Mouse (Mus musculus) hindbrain, embryonic 13.5 days (tissue): ENCODE data around the gene Alad. TPM values are rescaled to one million over a fixed set of nuclear protein-coding genes. Genes with fewer than 3 reads are reported as not detected.

Source experiments
- ATAC-seq: fragments of 200-750 bp; cut with Nextera tagmentation; 2 replicates; pipeline ENCODE4 v1.8.0; 2017; ENCODE audit warnings: moderate TSS enrichment; ENCODE audit not compliant: low FRiP score
- H3K27ac ChIP-seq: fragments of 300-500 bp; sonication (generic); 2 replicates; pipeline ENCODE4 v1.5.1; 2015; ENCODE audit warnings: inconsistent platforms, mild to moderate bottlenecking, moderate library complexity
- H3K27me3 ChIP-seq: fragments of 300-500 bp; sonication (generic); 2 replicates; pipeline ENCODE4 v1.6.1; 2015; ENCODE audit warnings: mild to moderate bottlenecking, inconsistent platforms
- H3K36me3 ChIP-seq: fragments of 300-500 bp; sonication (generic); 2 replicates; pipeline ENCODE4 v1.6.1; 2015; ENCODE audit warnings: mild to moderate bottlenecking, inconsistent platforms
- H3K4me1 ChIP-seq: fragments of 300-500 bp; sonication (generic); replicated peaks from 2 replicates; pipeline ENCODE4 v1.6.1; 2015; ENCODE audit warnings: inconsistent platforms
- H3K4me2 ChIP-seq: fragments of 300-500 bp; sonication (generic); 2 replicates; pipeline ENCODE4 v1.6.1; 2015; ENCODE audit warnings: inconsistent platforms, mild to moderate bottlenecking, moderate library complexity
- H3K4me3 ChIP-seq: fragments of 300-500 bp; sonication (generic); 2 replicates; pipeline ENCODE4 v1.5.1; 2015; ENCODE audit warnings: mild to moderate bottlenecking, inconsistent platforms
- H3K9ac ChIP-seq: fragments of 300-500 bp; sonication (generic); 2 replicates; pipeline ENCODE4 v1.6.1; 2015; ENCODE audit warnings: mild to moderate bottlenecking, inconsistent platforms
- H3K9me3 ChIP-seq: fragments of 300-500 bp; sonication (generic); 2 replicates; pipeline ENCODE4 v1.6.1; 2016; ENCODE audit warnings: inconsistent platforms
- WGBS: fragments of 180-500 bp; shearing (Covaris S2); methylation state at CpG from one replicate; pipeline ENCODE4 v1.1.7; 2015; 5-methylcytosine and 5-hydroxymethylcytosine counted together
- polyA plus RNA-seq: library from polyadenylated mRNA; unstranded; fragments of >200 nt; fragmentation: Nextera tagmentation; extraction: Ambion mirVana; gene quantifications from 2 replicates; pipeline ENCODE4 v1.2.1, GENCODE M21; 2015

The Alad gene
- polyA plus RNA-seq, 1 experiment from 2014 or later: 64.2 TPM

GRCm38 (mm10) chr4:62533729-62534128 is 14.0 kb upstream of the Alad start:
- WGBS: 76% methylated on average over 6 of the region's 6 CpGs
- no peaks in the 10 kb centered on the region for H3K4me1 ChIP-seq
- no peak overlapping the region for H3K27ac ChIP-seq
- H3K9me3 ChIP-seq: no peaks in the 10 kb centered on the region
- no peak overlapping the region for H3K4me3 ChIP-seq
- H3K27me3 ChIP-seq: no peaks in the 10 kb centered on the region
- no peak for ATAC-seq
- H3K9ac ChIP-seq: no peak overlapping the region
- no peak overlapping the region for H3K4me2 ChIP-seq
- H3K36me3 ChIP-seq: no peaks in the 10 kb centered on the region

GRCm38 (mm10) chr4:62527655-62528054 is 7.9 kb upstream of the Alad start:
- Histone ChIP-seq H3K4me1 (peaks cover 11% of the 10 kb centered on the region), H3K9ac (no peak overlapping the region), H3K27ac (no peak overlapping the region), H3K4me3 (no peak overlapping the region), H3K27me3 (no peaks in the 10 kb centered on the region), H3K36me3 (no peaks in the 10 kb centered on the region), H3K9me3 (no peaks in the 10 kb centered on the region), H3K4me2 (no peak overlapping the region)
- 88% methylated on average over 4 of the region's 4 CpGs for WGBS
- ATAC-seq: no peak

DNA sequence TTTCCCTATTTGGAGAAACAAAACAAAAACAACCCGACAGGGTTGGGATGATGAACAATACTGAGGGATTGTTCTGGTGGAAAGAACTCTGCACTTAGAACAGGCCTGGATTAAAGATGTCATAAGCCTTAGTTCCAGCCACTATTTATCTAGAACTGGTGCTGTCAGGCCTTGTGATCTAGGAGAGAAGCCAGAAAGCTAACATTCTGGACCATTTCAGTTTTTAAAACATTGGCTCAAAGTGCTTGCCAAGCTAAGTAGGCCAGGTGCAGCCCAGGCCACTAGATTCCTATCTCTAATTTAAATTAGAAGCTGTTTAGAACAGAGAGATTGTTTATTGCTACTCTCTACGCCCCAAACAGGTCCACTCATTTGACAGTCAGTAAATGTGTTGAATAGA is 6.5 kb upstream of the Alad start:
- H3K4me2 ChIP-seq: no peak overlapping the region
- H3K36me3 ChIP-seq: no peaks in the 10 kb centered on the region
- H3K27me3 ChIP-seq: no peaks in the 10 kb centered on the region
- H3K4me3 ChIP-seq: no peak overlapping the region
- no peak overlapping the region for H3K27ac ChIP-seq
- H3K9me3 ChIP-seq: no peaks in the 10 kb centered on the region
- no peak for ATAC-seq
- peaks cover 11% of the 10 kb centered on the region for H3K4me1 ChIP-seq
- 60% methylated on average over 2 of the region's 2 CpGs for WGBS
- H3K9ac ChIP-seq: no peak overlapping the region

DNA sequence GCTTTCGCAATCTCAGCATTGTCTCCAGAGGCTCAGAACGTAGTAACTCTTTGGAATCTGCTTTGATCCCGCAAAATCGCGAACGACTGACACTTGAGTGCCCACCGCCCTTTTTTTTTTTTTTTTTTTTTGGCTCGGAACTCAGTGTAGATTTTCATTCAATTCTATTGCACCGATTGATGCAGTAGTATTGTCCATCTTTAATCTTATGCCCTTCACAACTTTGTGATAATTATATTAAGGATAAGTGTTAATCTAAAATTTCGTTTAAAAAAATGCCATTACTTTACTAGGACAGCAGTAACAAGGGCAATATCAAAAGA is 5.7 kb upstream of the Alad start:
- Histone ChIP-seq H3K4me2 (peak overlapping the region; percentile 94), H3K36me3 (no peaks in the 10 kb centered on the region), H3K27me3 (no peaks in the 10 kb centered on the region), H3K4me3 (peak overlapping the region; percentile 76), H3K9me3 (no peaks in the 10 kb centered on the region), H3K27ac (no peak overlapping the region), H3K9ac (0 out of 2 replicates have a peak overlapping the region, but pooled peaks have one; percentile 20), H3K4me1 (peaks cover 13% of the 10 kb centered on the region)
- ATAC-seq: no peak
- under 1% methylated on average over 10 of the region's 10 CpGs for WGBS

DNA sequence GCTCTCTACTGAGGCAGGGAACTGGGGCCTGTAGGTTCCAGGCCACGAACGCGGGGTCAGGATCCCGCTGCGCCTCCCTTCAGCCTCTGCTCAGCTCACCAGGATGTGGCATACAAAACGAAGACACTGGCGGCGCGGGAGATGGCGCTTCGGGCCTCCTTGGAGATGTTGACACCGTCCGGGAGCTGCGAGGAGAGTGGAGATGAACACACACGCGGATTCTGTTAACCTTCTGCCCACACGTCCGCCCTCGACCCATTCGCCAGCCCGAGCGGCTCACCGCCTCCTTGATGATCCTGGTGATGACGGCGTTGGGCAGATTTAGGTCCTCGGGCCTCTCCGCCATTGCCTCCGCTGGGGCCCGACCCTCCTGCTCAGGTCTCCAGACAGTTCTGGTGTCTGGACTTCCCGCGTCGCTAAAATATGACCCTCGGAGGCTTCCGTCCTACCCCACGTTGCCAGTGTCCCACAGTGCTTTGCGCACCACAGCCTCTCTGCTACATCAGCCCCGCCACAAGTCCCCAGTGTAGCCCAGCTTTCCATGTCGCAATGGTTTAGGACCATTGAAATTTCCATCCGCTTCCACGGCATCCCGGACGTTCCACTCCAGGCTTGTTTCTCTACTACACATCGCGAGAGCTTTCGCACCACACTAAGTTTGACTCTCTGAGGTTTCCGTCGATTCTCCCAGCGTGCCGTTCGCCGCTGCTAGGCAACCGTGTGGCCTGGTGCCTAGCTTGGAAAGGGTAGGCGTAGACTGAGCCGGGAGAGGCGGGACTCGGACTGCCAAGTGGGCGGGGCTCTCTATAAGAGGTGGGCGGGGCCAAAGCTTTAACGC is 5.2 kb upstream of the Alad start, which contains the start of the genes Pole3 and 4933430I17Rik:
Gene Pole3, minus strand, starts transcription at position 418 of the 838 bp plus-strand sequence.
Gene 4933430I17Rik, plus strand, starts transcription at position 719 of the 838 bp plus-strand sequence.
- Histone ChIP-seq H3K4me3 (peak within 1 kb of the TSS; percentile 76), H3K9me3 (no peaks in the 10 kb centered on the region), H3K4me1 (peaks cover 14% of the 10 kb centered on the region), H3K27ac (peak within 1 kb of the TSS; percentile 98), H3K36me3 (no peaks in the 10 kb centered on the region), H3K9ac (peak within 1 kb of the TSS; percentile 86), H3K27me3 (no peaks in the 10 kb centered on the region), H3K4me2 (peak within 1 kb of the TSS; percentile 94)
- whole genome bisulfite sequencing: under 1% methylated on average over 59 of the region's 59 CpGs
- peak; percentile 98 for ATAC-seq

- Histone ChIP-seq H3K4me3 (no peak overlapping the region), H3K9me3 (no peaks in the 10 kb centered on the region), H3K4me2 (no peak overlapping the region), H3K4me1 (peaks cover 37% of the 10 kb centered on the region), H3K27ac (no peak overlapping the region), H3K27me3 (no peaks in the 10 kb centered on the region), H3K36me3 (no peaks in the 10 kb centered on the region), H3K9ac (no peak overlapping the region)
- ATAC-seq: no peak
- WGBS: 94% methylated on average over 2 of the region's 2 CpGs
These were observed 1.2 kb upstream of the Alad start for GRCm38 (mm10) chr4:62520892-62521400.

DNA sequence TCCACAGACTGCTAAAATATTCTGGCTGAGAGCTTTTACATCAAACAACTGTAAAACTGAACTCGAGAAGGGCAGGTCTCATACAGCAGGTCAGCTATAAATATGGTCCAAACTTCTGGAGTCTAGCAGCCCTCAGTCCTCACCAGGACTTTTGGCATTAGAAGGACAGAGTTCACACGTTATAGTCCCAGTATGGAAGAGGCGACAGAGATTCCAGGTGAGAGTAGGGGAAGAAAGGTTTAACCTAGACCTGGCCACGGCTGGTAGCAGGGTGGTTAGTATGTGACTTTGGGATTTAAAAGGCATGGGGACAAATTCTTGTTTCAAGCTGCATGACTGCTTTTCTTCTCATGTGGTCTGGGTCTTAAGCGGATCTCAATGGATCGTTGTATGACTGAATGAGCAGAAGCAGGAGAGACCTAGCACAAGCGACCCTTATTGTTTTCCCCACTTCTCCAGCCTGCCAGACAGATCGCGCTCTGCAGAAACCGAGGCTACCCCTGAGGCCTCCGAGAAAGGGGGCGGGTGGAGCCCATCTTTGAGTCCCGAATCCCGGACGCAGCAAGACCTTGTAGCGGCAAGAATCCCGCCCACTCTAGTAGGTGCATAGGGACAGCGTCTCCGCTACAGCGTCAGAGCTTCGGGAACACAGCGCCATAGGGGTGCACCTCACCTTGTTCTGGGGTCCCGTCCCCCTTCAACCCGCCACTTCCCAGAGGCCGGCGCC is 433 bp downstream of the Alad start:
- Histone ChIP-seq H3K27me3 (no peaks in the 10 kb centered on the region), H3K9me3 (no peaks in the 10 kb centered on the region), H3K4me1 (peaks cover 38% of the 10 kb centered on the region), H3K27ac (peak overlapping the region; percentile 86), H3K9ac (peak overlapping the region; percentile 87), H3K36me3 (no peaks in the 10 kb centered on the region), H3K4me2 (peak overlapping the region; percentile 64), H3K4me3 (peak overlapping the region; percentile 78)
- 2% methylated on average over 26 of the region's 26 CpGs for WGBS
- ATAC-seq: peak; percentile 79

GRCm38 (mm10) chr4:62518416-62519121 is 1.1 kb downstream of the Alad start:
- peak overlapping the region; percentile 64 for H3K4me2 ChIP-seq
- H3K4me3 ChIP-seq: peak overlapping the region; percentile 78
- H3K9me3 ChIP-seq: no peaks in the 10 kb centered on the region
- peaks cover 5% of the 10 kb centered on the region for H3K36me3 ChIP-seq
- ATAC-seq: no peak; the same call in 1 of the 2 replicates
- H3K27ac ChIP-seq: peak overlapping the region; percentile 86; the same call in 1 of the 2 replicates
- H3K4me1 ChIP-seq: peaks cover 31% of the 10 kb centered on the region
- 57% methylated on average over 13 of the region's 13 CpGs for WGBS
- no peaks in the 10 kb centered on the region for H3K27me3 ChIP-seq
- peak overlapping the region; percentile 87 for H3K9ac ChIP-seq

DNA sequence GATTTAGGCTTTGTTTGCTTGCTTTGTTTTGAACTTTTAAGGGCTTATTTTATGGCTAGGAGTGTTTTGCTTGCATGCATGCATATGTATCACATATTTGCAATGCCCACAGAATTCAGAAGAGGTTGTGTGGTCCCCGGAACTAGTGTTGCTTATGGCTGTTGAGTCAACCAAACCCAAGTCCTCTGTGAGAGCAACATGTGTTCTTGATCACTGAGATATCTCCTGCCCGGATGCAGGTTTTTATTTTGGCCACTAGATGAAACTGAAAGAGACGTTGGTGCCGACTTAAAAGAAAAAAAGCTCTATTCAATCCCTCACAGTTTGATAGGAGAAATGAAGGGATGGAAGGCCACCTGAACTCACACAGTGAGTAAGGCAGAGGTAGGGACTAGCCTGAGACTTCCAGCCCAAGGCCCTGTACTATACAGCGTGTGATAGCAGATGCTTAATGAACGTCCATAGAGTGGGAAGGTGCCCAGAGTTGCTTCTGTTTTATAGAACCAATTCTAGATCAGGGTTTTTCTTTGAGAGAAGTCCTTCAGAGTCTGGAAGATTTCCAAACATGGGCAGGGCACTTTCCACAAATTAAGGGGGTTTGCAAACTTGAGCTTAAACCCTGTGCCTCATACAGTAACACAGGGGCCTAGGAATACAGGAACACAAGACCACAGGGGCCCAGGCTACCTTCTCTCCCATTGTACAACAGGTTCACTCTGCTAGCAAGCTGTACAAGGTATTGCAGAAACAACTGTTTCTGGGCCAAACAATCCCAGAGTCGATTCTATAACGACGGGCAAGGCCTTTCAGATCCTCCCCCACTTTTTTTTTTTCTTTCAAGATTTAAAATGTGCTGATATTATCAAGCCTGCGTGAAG is 1.9 kb downstream of the Alad start:
- Histone ChIP-seq H3K4me2 (no peak overlapping the region), H3K9me3 (no peaks in the 10 kb centered on the region), H3K27ac (no peak overlapping the region), H3K27me3 (no peaks in the 10 kb centered on the region), H3K36me3 (peaks cover 13% of the 10 kb centered on the region), H3K4me3 (no peak overlapping the region; the same call in 1 of the 2 replicates), H3K4me1 (peaks cover 31% of the 10 kb centered on the region), H3K9ac (no peak overlapping the region)
- no peak for ATAC-seq
- 87% methylated on average over 10 of the region's 10 CpGs for WGBS

DNA sequence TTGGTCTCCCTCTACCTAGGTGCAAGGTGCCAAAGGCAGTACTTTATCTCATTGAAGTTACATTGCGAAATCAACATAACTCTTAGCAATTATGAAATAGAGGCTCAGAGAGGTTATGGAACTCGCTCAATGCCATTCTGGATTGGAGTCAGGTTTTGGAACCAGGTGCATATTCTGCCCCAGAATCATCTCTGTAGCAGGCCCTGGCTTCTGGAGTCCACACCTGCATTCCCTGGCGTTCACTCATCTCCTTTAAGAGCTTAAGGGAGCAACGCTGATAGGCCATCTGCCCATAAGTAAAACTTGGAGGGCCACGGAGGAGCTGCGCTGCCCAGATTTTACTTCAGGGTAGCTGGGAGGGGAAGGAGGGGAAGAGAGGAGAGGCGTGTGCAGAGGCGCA is 2.7 kb downstream of the Alad start:
- peaks cover 31% of the 10 kb centered on the region for H3K4me1 ChIP-seq
- no peaks in the 10 kb centered on the region for H3K9me3 ChIP-seq
- no peak overlapping the region for H3K4me2 ChIP-seq
- H3K36me3 ChIP-seq: peaks cover 20% of the 10 kb centered on the region
- H3K9ac ChIP-seq: peak overlapping the region; percentile 39; the same call in 1 of the 2 replicates
- no peak for ATAC-seq
- WGBS: 94% methylated on average over 8 of the region's 8 CpGs
- H3K4me3 ChIP-seq: no peak overlapping the region
- no peak overlapping the region for H3K27ac ChIP-seq
- no peaks in the 10 kb centered on the region for H3K27me3 ChIP-seq

GRCm38 (mm10) chr4:62516579-62516978 is 3.1 kb downstream of the Alad start:
- ATAC-seq: no peak
- peak overlapping the region; percentile 62 for H3K27ac ChIP-seq
- H3K4me2 ChIP-seq: no peak overlapping the region
- WGBS: 91% methylated on average over 1 of the region's 1 CpGs
- H3K4me3 ChIP-seq: no peak overlapping the region
- peak overlapping the region; percentile 39; the same call in 1 of the 2 replicates for H3K9ac ChIP-seq
- H3K9me3 ChIP-seq: no peaks in the 10 kb centered on the region
- H3K36me3 ChIP-seq: peaks cover 25% of the 10 kb centered on the region
- H3K4me1 ChIP-seq: peaks cover 31% of the 10 kb centered on the region
- H3K27me3 ChIP-seq: no peaks in the 10 kb centered on the region
